Mouse (Mus musculus) gastrocnemius, postnatal 25 days (tissue): ENCODE results near the gene Rpl39. TPM values are rescaled to one million over a fixed set of nuclear protein-coding genes. Genes with fewer than 3 reads are reported as not detected.

Source experiments
- DNase-seq: peaks from one replicate; pipeline ENCODE4 v3.0.0; 2022
- total RNA-seq, 2 experiments: library from RNA; stranded (reverse); gene quantifications; 1 replicate in 1 of 2; 2 replicates in 1 of 2; pipeline ENCODE4 v1.2.3; 2021

The Rpl39 gene
- total RNA-seq, 2 experiments from 2014 or later: 239 to 266 TPM

DNA sequence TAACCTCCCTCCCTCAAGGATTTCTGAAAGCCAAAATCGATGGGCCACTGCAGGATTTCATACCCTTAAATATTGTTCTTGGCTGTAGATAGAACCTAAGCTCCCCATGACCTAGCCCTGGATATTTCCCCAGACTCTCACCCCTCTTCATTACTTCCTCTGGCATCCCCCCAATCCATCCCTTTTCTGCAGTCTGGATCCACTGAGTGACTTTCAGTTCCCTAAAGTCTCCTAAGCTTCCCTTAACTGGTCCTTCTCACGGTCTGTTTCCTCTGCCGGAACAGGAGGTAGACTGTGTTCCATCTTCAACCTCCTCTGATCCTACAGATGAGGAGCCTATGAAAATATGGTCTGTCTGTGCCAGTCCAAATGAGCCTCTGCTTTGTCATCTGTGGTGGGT lies 17.9 kb downstream of the Rpl39 start:
- no peak for DNase-seq

GRCm38 (mm10) chrX:37063902-37064301 lies 21.3 kb downstream of the Rpl39 start:
- DNase-seq: no peak

GRCm38 (mm10) chrX:37048890-37049823 lies 36.0 kb downstream of the Rpl39 start:
- no peak for DNase-seq

DNA sequence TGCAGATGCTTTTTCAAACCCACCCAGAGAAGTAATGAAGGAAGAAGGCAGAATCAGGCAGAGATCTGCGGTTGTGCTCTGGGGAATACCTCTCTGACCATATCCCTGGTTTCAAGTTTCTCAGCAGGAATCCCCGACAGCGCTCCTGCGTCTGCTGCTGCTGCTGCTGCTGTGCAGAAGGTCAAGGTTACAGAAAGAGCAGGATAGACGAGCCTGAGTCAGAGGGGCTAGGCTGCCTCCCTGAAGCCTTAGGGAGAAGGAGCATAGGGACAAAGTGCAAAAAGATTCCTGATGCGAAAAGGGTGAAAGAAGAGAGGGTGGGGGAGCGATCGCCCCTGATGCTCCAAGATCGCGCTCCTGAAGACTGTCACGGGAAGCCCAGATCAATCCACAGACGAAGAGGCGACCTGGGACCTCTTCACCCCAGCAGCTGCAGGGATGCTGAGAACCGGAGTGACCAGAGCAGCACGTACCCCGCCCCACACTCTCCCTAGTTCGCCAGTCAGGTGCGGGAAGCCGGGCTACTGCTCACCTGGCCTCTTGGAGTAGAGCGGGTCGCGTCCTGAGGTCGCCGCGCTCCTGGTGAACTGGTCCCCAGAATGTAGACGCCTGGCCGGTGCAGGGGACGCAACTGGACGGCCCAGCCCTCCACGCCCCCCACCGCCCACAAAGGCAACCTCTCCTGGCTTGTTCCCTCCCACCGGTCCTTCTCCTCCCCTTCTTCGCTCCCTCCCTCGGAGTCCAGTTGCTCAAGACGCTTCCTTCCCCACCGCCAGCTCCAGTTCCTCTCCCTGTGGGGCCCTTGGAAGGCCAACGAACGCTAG lies 36.9 kb downstream of the Rpl39 start, which contains the start of gene Sowahd:
Sowahd (plus strand) TSS at position 780 of the 824 bp plus-strand sequence.
- DNase-seq: no peak

DNA sequence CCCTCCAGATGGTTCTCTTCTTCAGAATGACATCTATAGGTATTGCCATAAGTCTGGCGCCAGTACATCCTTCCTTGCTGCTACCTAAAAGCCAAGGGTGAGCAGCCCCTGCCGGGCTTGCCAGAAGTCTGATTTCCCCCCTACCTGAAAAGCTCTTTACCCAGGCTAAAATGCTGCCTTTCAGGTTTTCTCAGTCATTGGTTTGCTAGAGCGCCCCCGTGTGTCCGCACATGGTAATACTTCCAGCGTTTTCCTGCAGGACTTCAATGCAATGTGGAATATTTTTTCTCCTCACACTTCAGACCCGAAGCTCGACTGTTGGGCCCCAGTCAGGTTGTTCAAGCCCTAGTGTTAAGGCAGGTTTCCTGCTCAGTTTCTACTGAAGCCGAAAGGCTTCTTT lies 42.5 kb downstream of the Rpl39 start:
- no peak for DNase-seq

Other genes starting within 250 kb of the Rpl39 start
- 10 to 100 TPM; 35.5 to 42.7 TPM for gene Ube2a, start 211.5 kb downstream of the Rpl39 start, total RNA-seq
- gene C330007P06Rik, start 211.3 kb downstream of the Rpl39 start, total RNA-seq: 10 to 100 TPM; 10.9 to 11.2 TPM
- gene Nkrf, start 182.5 kb downstream of the Rpl39 start, total RNA-seq: 1 to 10 TPM; 2.3 to 2.4 TPM
- gene Sept6, start 93.6 kb downstream of the Rpl39 start, total RNA-seq: 1 to 10 TPM; 2.7 to 2.9 TPM
- not detected for gene Sowahd, start 36.6 kb downstream of the Rpl39 start, total RNA-seq
- 1 to 10 TPM; 8.5 to 8.7 TPM for gene Upf3b, start 24.9 kb upstream of the Rpl39 start, total RNA-seq
- 1 to 10 TPM; 6.4 to 8.3 TPM for gene Nkap, start 41.4 kb upstream of the Rpl39 start, total RNA-seq
- gene Akap14, start 83.4 kb upstream of the Rpl39 start, total RNA-seq: not detected
- 100 to 1,000 TPM; 430 to 453 TPM for gene Ndufa1, start 105.8 kb upstream of the Rpl39 start, total RNA-seq
- 1 to 10 TPM; 1.8 to 2.8 TPM for gene Rnf113a1, start 105.8 kb upstream of the Rpl39 start, total RNA-seq
- not detected for gene Gm9, start 125.6 kb upstream of the Rpl39 start, total RNA-seq
- gene Rhox1, start 136.9 kb upstream of the Rpl39 start, total RNA-seq: not detected
- not detected for gene Rhox2a, start 159.6 kb upstream of the Rpl39 start, total RNA-seq
- gene Rhox3a, start 164.5 kb upstream of the Rpl39 start, total RNA-seq: not detected
- not detected for gene Rhox4a, start 179.9 kb upstream of the Rpl39 start, total RNA-seq